Mouse (Mus musculus): ENCODE measurements at regions not wholly inside any gene's neighbourhood (a gene's known extent, or its start where the extent isn't known, plus 50 kb on each side); places are given as distances from the start of the nearest gene placed in this dataset.
A peak's percentile ranks its signal among the peaks of the same experiment; 100 is the strongest.

DNA sequence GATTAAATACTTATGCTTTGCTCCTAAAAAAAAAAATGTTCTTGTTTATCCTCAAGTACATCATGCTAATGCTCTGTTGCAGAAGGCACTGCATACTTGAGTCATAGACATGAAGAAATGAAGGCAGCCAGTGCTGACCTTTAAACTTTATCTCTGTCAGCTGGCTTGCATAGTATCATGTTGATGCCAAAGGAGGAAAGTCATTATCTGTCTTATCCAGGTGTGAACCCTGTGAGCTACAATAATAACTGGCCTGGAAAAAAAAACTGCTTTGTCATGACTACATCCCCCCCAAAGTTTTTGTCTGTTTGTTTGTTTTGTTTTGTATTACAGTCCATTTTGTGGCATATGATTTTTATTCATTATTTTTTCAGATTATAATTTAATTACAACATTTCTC is 124.3 kb upstream of the Ndst4 start:
- no peaks in the 10 kb centered on the region for H3K27me3 ChIP-seq (ENCODE audit: control insufficient read depth, insufficient read depth, insufficient read length)
- H3K79me2 ChIP-seq (ENCODE audit: control insufficient read depth, insufficient read depth) = no peaks in the 10 kb centered on the region
- H3K4me2 ChIP-seq (ENCODE audit: low read depth) = no peak overlapping the region
- H3ac ChIP-seq (ENCODE audit: control insufficient read depth, insufficient read length) = no peak overlapping the region
- H3K4me3 ChIP-seq = no peak overlapping the region
- H3K36me3 ChIP-seq (ENCODE audit: control insufficient read depth, insufficient read depth) = no peaks in the 10 kb centered on the region
- no peak for TF ChIP-seq POLR2A (IDR thresholded peaks at IDR 0.05; ENCODE audit: insufficient read length, low read depth)
- no peak for TF ChIP-seq E2F4 (IDR thresholded peaks at IDR 0.05; ENCODE audit: insufficient read depth)
- TF ChIP-seq MAX (IDR thresholded peaks at IDR 0.05; ENCODE audit: low read depth) = no peak
- no peak for TF ChIP-seq TCF3 (IDR thresholded peaks at IDR 0.05; ENCODE audit: insufficient read length, low read depth)
- no peak for TF ChIP-seq MYOG (IDR thresholded peaks at IDR 0.05; ENCODE audit: control insufficient read depth in 1 of 3, insufficient read depth in 1 of 3, insufficient read length in 2 of 3, low read depth in 2 of 3)
- TF ChIP-seq MYOD1 (IDR thresholded peaks at IDR 0.05; ENCODE audit: control insufficient read depth in 1 of 3, insufficient read length in 2 of 3, low read depth in 2 of 3) = no peak
- no peak for TF ChIP-seq TCF12 (IDR thresholded peaks at IDR 0.05; ENCODE audit: insufficient read depth, poor library complexity, severe bottlenecking)
- no peak for TF ChIP-seq POLR2AphosphoS2 (IDR thresholded peaks at IDR 0.05; ENCODE audit: insufficient read length, low read depth)
- TF ChIP-seq CEBPB (IDR thresholded peaks at IDR 0.05; ENCODE audit: insufficient read depth, poor library complexity, severe bottlenecking) = no peak
- TF ChIP-seq REST (IDR thresholded peaks at IDR 0.05; ENCODE audit: insufficient read depth, insufficient read length) = no peak
- TF ChIP-seq SRF (IDR thresholded peaks at IDR 0.05; ENCODE audit: control insufficient read depth, insufficient read length, low read depth) = no peak
- TF ChIP-seq USF1 (IDR thresholded peaks at IDR 0.05; ENCODE audit: low read depth) = no peak

- Histone ChIP-seq H3K27me3 (ENCODE audit: control insufficient read depth, insufficient read depth, insufficient read length) (no peaks in the 10 kb centered on the region), H3K4me3 (no peak overlapping the region), H3K4me2 (ENCODE audit: low read depth) (no peak overlapping the region), H3ac (ENCODE audit: control insufficient read depth, insufficient read length) (no peak overlapping the region), H3K79me2 (ENCODE audit: control insufficient read depth, insufficient read depth) (no peaks in the 10 kb centered on the region), H3K36me3 (ENCODE audit: control insufficient read depth, insufficient read depth) (no peaks in the 10 kb centered on the region)
- no peak for TF ChIP-seq MYOD1 (IDR thresholded peaks at IDR 0.05; ENCODE audit: control insufficient read depth in 1 of 3, insufficient read length in 2 of 3, low read depth in 2 of 3)
Observed at GRCm38 (mm10) chr3:125288598-125288997, 115.3 kb upstream of the Ndst4 start.

- H3K36me3 ChIP-seq (ENCODE audit: control insufficient read depth, insufficient read depth) = no peaks in the 10 kb centered on the region
- TF ChIP-seq SRF (IDR thresholded peaks at IDR 0.05; ENCODE audit: control insufficient read depth, insufficient read length, low read depth) (no peak), MYOD1 (IDR thresholded peaks at IDR 0.05; ENCODE audit: control insufficient read depth in 1 of 3, insufficient read length in 2 of 3, low read depth in 2 of 3) (no peak), POLR2A (IDR thresholded peaks at IDR 0.05; ENCODE audit: insufficient read length, low read depth) (no peak), MYOG (IDR thresholded peaks at IDR 0.05; ENCODE audit: control insufficient read depth in 1 of 3, insufficient read depth in 1 of 3, insufficient read length in 2 of 3, low read depth in 2 of 3) (no peak), REST (IDR thresholded peaks at IDR 0.05; ENCODE audit: insufficient read depth, insufficient read length) (no peak), TCF3 (IDR thresholded peaks at IDR 0.05; ENCODE audit: insufficient read length, low read depth) (no peak), MAX (IDR thresholded peaks at IDR 0.05; ENCODE audit: low read depth) (no peak), TCF12 (IDR thresholded peaks at IDR 0.05; ENCODE audit: insufficient read depth, poor library complexity, severe bottlenecking) (no peak), E2F4 (IDR thresholded peaks at IDR 0.05; ENCODE audit: insufficient read depth) (no peak)
- no peak overlapping the region for H3K4me3 ChIP-seq
- H3K79me2 ChIP-seq (ENCODE audit: control insufficient read depth, insufficient read depth) = no peaks in the 10 kb centered on the region
- no peak overlapping the region for H3K4me2 ChIP-seq (ENCODE audit: low read depth)
- no peak overlapping the region for H3ac ChIP-seq (ENCODE audit: control insufficient read depth, insufficient read length)
- no peaks in the 10 kb centered on the region for H3K27me3 ChIP-seq (ENCODE audit: control insufficient read depth, insufficient read depth, insufficient read length)
Observed at GRCm38 (mm10) chr3:125289355-125289933, 114.4 kb upstream of the Ndst4 start.

DNA sequence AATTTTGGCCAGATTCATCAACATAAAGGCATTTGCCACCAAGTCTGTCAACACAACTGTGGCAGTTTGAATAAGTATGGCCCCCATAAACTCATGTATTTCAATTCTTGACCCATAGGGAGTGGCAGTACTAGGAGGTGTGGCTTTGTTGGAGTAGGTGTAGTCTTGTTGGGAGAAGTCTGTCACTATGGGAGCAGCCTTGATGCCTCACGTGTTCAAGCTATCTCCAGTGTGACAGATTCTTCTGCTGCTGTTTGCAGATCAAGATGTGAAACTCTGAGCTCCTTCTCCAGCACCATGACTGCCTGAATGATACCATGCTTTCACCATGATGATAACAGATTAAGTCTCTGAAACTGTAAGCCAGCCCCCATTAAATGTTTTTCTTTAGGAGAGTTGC is 97.2 kb upstream of the Ndst4 start:
- no peaks in the 10 kb centered on the region for H3K79me2 ChIP-seq (ENCODE audit: control insufficient read depth, insufficient read depth)
- no peak overlapping the region for H3K4me3 ChIP-seq
- no peak overlapping the region for H3K4me2 ChIP-seq (ENCODE audit: low read depth)
- no peak overlapping the region for H3ac ChIP-seq (ENCODE audit: control insufficient read depth, insufficient read length)
- no peaks in the 10 kb centered on the region for H3K36me3 ChIP-seq (ENCODE audit: control insufficient read depth, insufficient read depth)
- TF ChIP-seq E2F4 (IDR thresholded peaks at IDR 0.05; ENCODE audit: insufficient read depth) = no peak
- H3K27me3 ChIP-seq (ENCODE audit: control insufficient read depth, insufficient read depth, insufficient read length) = no peaks in the 10 kb centered on the region

GRCm38 (mm10) chr3:125327079-125327478 is 76.8 kb upstream of the Ndst4 start:
- H3K27me3 ChIP-seq (ENCODE audit: control insufficient read depth, insufficient read depth, insufficient read length) = no peaks in the 10 kb centered on the region
- peak in 2 of 3 experiments; percentile 4 to 38 for TF ChIP-seq MYOD1 (IDR thresholded peaks at IDR 0.05; ENCODE audit: control insufficient read depth in 1 of 3, insufficient read length in 2 of 3, low read depth in 2 of 3)
- TF ChIP-seq MYOG (IDR thresholded peaks at IDR 0.05; ENCODE audit: control insufficient read depth in 1 of 3, insufficient read depth in 1 of 3, insufficient read length in 2 of 3, low read depth in 2 of 3) = no peak
- no peak for TF ChIP-seq MAX (IDR thresholded peaks at IDR 0.05; ENCODE audit: low read depth)
- TF ChIP-seq E2F4 (IDR thresholded peaks at IDR 0.05; ENCODE audit: insufficient read depth) = no peak
- TF ChIP-seq POLR2AphosphoS2 (IDR thresholded peaks at IDR 0.05; ENCODE audit: insufficient read length, low read depth) = no peak
- TF ChIP-seq TCF3 (IDR thresholded peaks at IDR 0.05; ENCODE audit: insufficient read length, low read depth) = no peak
- no peak for TF ChIP-seq POLR2A (IDR thresholded peaks at IDR 0.05; ENCODE audit: insufficient read length, low read depth)
- no peak for TF ChIP-seq TCF12 (IDR thresholded peaks at IDR 0.05; ENCODE audit: insufficient read depth, poor library complexity, severe bottlenecking)
- H3K79me2 ChIP-seq (ENCODE audit: control insufficient read depth, insufficient read depth) = no peaks in the 10 kb centered on the region
- no peak overlapping the region for H3ac ChIP-seq (ENCODE audit: control insufficient read depth, insufficient read length)
- H3K36me3 ChIP-seq (ENCODE audit: control insufficient read depth, insufficient read depth) = no peaks in the 10 kb centered on the region
- H3K4me2 ChIP-seq (ENCODE audit: low read depth) = peak overlapping the region; percentile 10
- H3K4me3 ChIP-seq = no peak overlapping the region
